Mouse (Mus musculus): ENCODE measurements around the gene Ppip5k2. TPM values are rescaled to one million over a fixed set of nuclear protein-coding genes. Genes with fewer than 3 reads are reported as not detected.
A peak's percentile ranks its signal among the peaks of the same experiment; 100 is the strongest.

The Ppip5k2 gene
- polyA plus RNA-seq, 1 experiment = 3.7 TPM

- no peaks in the 10 kb centered on the region for H3K79me2 ChIP-seq (ENCODE audit: control insufficient read depth, insufficient read depth)
- no peak overlapping the region for H3K4me2 ChIP-seq (ENCODE audit: low read depth)
- H3K27me3 ChIP-seq (ENCODE audit: control insufficient read depth, insufficient read depth, insufficient read length) = no peaks in the 10 kb centered on the region
- H3ac ChIP-seq (ENCODE audit: control insufficient read depth, insufficient read length) = no peak overlapping the region
- H3K36me3 ChIP-seq (ENCODE audit: control insufficient read depth, insufficient read depth) = no peaks in the 10 kb centered on the region
- H3K4me3 ChIP-seq = no peak overlapping the region
- no peak for TF ChIP-seq E2F4 (IDR thresholded peaks at IDR 0.05; ENCODE audit: insufficient read depth)
- no peak for TF ChIP-seq POLR2AphosphoS2 (IDR thresholded peaks at IDR 0.05; ENCODE audit: insufficient read length, low read depth)
- no peak for TF ChIP-seq TCF3 (IDR thresholded peaks at IDR 0.05; ENCODE audit: insufficient read length, low read depth)
- TF ChIP-seq CEBPB (IDR thresholded peaks at IDR 0.05; ENCODE audit: insufficient read depth, poor library complexity, severe bottlenecking) = no peak
- TF ChIP-seq TCF12 (IDR thresholded peaks at IDR 0.05; ENCODE audit: insufficient read depth, poor library complexity, severe bottlenecking) = no peak
- TF ChIP-seq POLR2A (IDR thresholded peaks at IDR 0.05; ENCODE audit: insufficient read length, low read depth) = no peak
- TF ChIP-seq SRF (IDR thresholded peaks at IDR 0.05; ENCODE audit: control insufficient read depth, insufficient read length, low read depth) = no peak
- TF ChIP-seq REST (IDR thresholded peaks at IDR 0.05; ENCODE audit: insufficient read depth, insufficient read length) = no peak
- TF ChIP-seq MAX (IDR thresholded peaks at IDR 0.05; ENCODE audit: low read depth) = no peak
- no peak for TF ChIP-seq MYOG (IDR thresholded peaks at IDR 0.05; ENCODE audit: control insufficient read depth in 1 of 3, insufficient read depth in 1 of 3, insufficient read length in 2 of 3, low read depth in 2 of 3)
Measured at GRCm38 (mm10) chr1:97784928-97785327, 14.7 kb upstream of the Ppip5k2 start.

- Histone ChIP-seq H3K4me3 (no peak overlapping the region), H3K79me2 (ENCODE audit: control insufficient read depth, insufficient read depth) (no peaks in the 10 kb centered on the region), H3ac (ENCODE audit: control insufficient read depth, insufficient read length) (no peak overlapping the region), H3K36me3 (ENCODE audit: control insufficient read depth, insufficient read depth) (peaks cover 1% of the 10 kb centered on the region), H3K27me3 (ENCODE audit: control insufficient read depth, insufficient read depth, insufficient read length) (no peaks in the 10 kb centered on the region), H3K4me2 (ENCODE audit: low read depth) (no peak overlapping the region)
- TF ChIP-seq TCF12 (IDR thresholded peaks at IDR 0.05; ENCODE audit: insufficient read depth, poor library complexity, severe bottlenecking) (no peak), SRF (IDR thresholded peaks at IDR 0.05; ENCODE audit: control insufficient read depth, insufficient read length, low read depth) (no peak), POLR2A (IDR thresholded peaks at IDR 0.05; ENCODE audit: insufficient read length, low read depth) (no peak), POLR2AphosphoS2 (IDR thresholded peaks at IDR 0.05; ENCODE audit: insufficient read length, low read depth) (no peak), MAX (IDR thresholded peaks at IDR 0.05; ENCODE audit: low read depth) (no peak), CEBPB (IDR thresholded peaks at IDR 0.05; ENCODE audit: insufficient read depth, poor library complexity, severe bottlenecking) (no peak), TCF3 (IDR thresholded peaks at IDR 0.05; ENCODE audit: insufficient read length, low read depth) (no peak), USF1 (IDR thresholded peaks at IDR 0.05; ENCODE audit: low read depth) (no peak), REST (IDR thresholded peaks at IDR 0.05; ENCODE audit: insufficient read depth, insufficient read length) (no peak), MYOD1 (IDR thresholded peaks at IDR 0.05; ENCODE audit: control insufficient read depth in 1 of 3, insufficient read length in 2 of 3, low read depth in 2 of 3) (no peak), MYOG (IDR thresholded peaks at IDR 0.05; ENCODE audit: control insufficient read depth in 1 of 3, insufficient read depth in 1 of 3, insufficient read length in 2 of 3, low read depth in 2 of 3) (no peak), E2F4 (IDR thresholded peaks at IDR 0.05; ENCODE audit: insufficient read depth) (no peak)
Measured at GRCm38 (mm10) chr1:97781674-97782073, 11.5 kb upstream of the Ppip5k2 start.

- Histone ChIP-seq H3K4me2 (ENCODE audit: low read depth) (no peak overlapping the region), H3ac (ENCODE audit: control insufficient read depth, insufficient read length) (no peak overlapping the region), H3K36me3 (ENCODE audit: control insufficient read depth, insufficient read depth) (peaks cover 3% of the 10 kb centered on the region), H3K4me3 (no peak overlapping the region), H3K79me2 (ENCODE audit: control insufficient read depth, insufficient read depth) (peaks cover 4% of the 10 kb centered on the region), H3K27me3 (ENCODE audit: control insufficient read depth, insufficient read depth, insufficient read length) (no peaks in the 10 kb centered on the region)
- TF ChIP-seq TCF12 (IDR thresholded peaks at IDR 0.05; ENCODE audit: insufficient read depth, poor library complexity, severe bottlenecking) = no peak
- no peak for TF ChIP-seq MYOG (IDR thresholded peaks at IDR 0.05; ENCODE audit: control insufficient read depth in 1 of 3, insufficient read depth in 1 of 3, insufficient read length in 2 of 3, low read depth in 2 of 3)
- TF ChIP-seq POLR2A (IDR thresholded peaks at IDR 0.05; ENCODE audit: insufficient read length, low read depth) = no peak
- TF ChIP-seq REST (IDR thresholded peaks at IDR 0.05; ENCODE audit: insufficient read depth, insufficient read length) = no peak
- TF ChIP-seq MYOD1 (IDR thresholded peaks at IDR 0.05; ENCODE audit: control insufficient read depth in 1 of 3, insufficient read length in 2 of 3, low read depth in 2 of 3) = no peak
- no peak for TF ChIP-seq POLR2AphosphoS2 (IDR thresholded peaks at IDR 0.05; ENCODE audit: insufficient read length, low read depth)
- TF ChIP-seq TCF3 (IDR thresholded peaks at IDR 0.05; ENCODE audit: insufficient read length, low read depth) = no peak
- no peak for TF ChIP-seq MAX (IDR thresholded peaks at IDR 0.05; ENCODE audit: low read depth)
- TF ChIP-seq CEBPB (IDR thresholded peaks at IDR 0.05; ENCODE audit: insufficient read depth, poor library complexity, severe bottlenecking) = no peak
- no peak for TF ChIP-seq E2F4 (IDR thresholded peaks at IDR 0.05; ENCODE audit: insufficient read depth)
- TF ChIP-seq SRF (IDR thresholded peaks at IDR 0.05; ENCODE audit: control insufficient read depth, insufficient read length, low read depth) = no peak
- no peak for TF ChIP-seq USF1 (IDR thresholded peaks at IDR 0.05; ENCODE audit: low read depth)
Measured at GRCm38 (mm10) chr1:97773973-97774372, 3.8 kb upstream of the Ppip5k2 start.

GRCm38 (mm10) chr1:97773362-97773761 is 3.2 kb upstream of the Ppip5k2 start:
- peaks cover 10% of the 10 kb centered on the region for H3K79me2 ChIP-seq (ENCODE audit: control insufficient read depth, insufficient read depth)
- no peak for TF ChIP-seq E2F4 (IDR thresholded peaks at IDR 0.05; ENCODE audit: insufficient read depth)
- TF ChIP-seq TCF12 (IDR thresholded peaks at IDR 0.05; ENCODE audit: insufficient read depth, poor library complexity, severe bottlenecking) = no peak
- TF ChIP-seq POLR2AphosphoS2 (IDR thresholded peaks at IDR 0.05; ENCODE audit: insufficient read length, low read depth) = no peak
- no peak for TF ChIP-seq MAX (IDR thresholded peaks at IDR 0.05; ENCODE audit: low read depth)
- TF ChIP-seq TCF3 (IDR thresholded peaks at IDR 0.05; ENCODE audit: insufficient read length, low read depth) = no peak
- no peaks in the 10 kb centered on the region for H3K27me3 ChIP-seq (ENCODE audit: control insufficient read depth, insufficient read depth, insufficient read length)
- H3ac ChIP-seq (ENCODE audit: control insufficient read depth, insufficient read length) = no peak overlapping the region
- peaks cover 3% of the 10 kb centered on the region for H3K36me3 ChIP-seq (ENCODE audit: control insufficient read depth, insufficient read depth)
- no peak overlapping the region for H3K4me2 ChIP-seq (ENCODE audit: low read depth)
- H3K4me3 ChIP-seq = no peak overlapping the region

GRCm38 (mm10) chr1:97771727-97772126 is 1.5 kb upstream of the Ppip5k2 start:
- H3K36me3 ChIP-seq (ENCODE audit: control insufficient read depth, insufficient read depth) = peaks cover 2% of the 10 kb centered on the region
- peaks cover 26% of the 10 kb centered on the region for H3K79me2 ChIP-seq (ENCODE audit: control insufficient read depth, insufficient read depth)
- peak overlapping the region; percentile 83 for H3K4me2 ChIP-seq (ENCODE audit: low read depth)
- peak overlapping the region; percentile 94 for H3K4me3 ChIP-seq
- no peaks in the 10 kb centered on the region for H3K27me3 ChIP-seq (ENCODE audit: control insufficient read depth, insufficient read depth, insufficient read length)
- TF ChIP-seq POLR2A (IDR thresholded peaks at IDR 0.05; ENCODE audit: insufficient read length, low read depth) (no peak), REST (IDR thresholded peaks at IDR 0.05; ENCODE audit: insufficient read depth, insufficient read length) (no peak)
- H3ac ChIP-seq (ENCODE audit: control insufficient read depth, insufficient read length) = no peak overlapping the region
